In the genomic region with DNA sequence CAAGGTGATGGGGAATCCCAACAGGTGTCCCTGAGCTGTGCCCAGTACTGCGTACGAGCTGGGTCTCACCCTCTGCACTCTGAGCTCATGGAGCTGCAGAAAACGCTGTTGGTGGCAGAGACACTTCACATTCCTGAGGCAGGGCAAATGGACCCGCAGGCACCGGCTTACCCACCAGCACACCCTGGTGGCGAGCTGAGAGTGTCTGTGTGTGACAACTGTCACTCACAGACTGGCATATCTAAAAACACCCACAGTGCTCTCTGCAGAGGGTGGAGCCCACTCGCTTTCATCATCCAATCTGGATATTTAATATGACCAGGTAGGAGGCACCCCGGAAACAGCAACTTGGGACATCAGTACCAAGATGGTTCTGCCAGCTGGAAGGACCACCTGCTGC, we compare ENCODE assay signal across 15 mouse cellular contexts. TPM values are rescaled to one million over a fixed set of nuclear protein-coding genes. Genes with fewer than 3 reads are reported as not detected.
DNase-seq lines count a peak whose midpoint lies in the region; ATAC-seq and TF ChIP-seq lines count a peak whose summit lies in the region.
"Had no signal": no experiment of that assay in that cellular context is flagged by ENCODE, and none has a peak within 500 bp of the region (broad histone marks: within the 10 kb centered on the region; RNA-seq: fewer than 3 reads in every experiment).

No protein-coding gene starts in this region.

- H3K9ac ChIP-seq in kidney, embryonic 14.5 days (ENCODE audit: low read depth, low read length), result no peak overlapping the region
- no peak overlapping the region for H3K9ac ChIP-seq in midbrain, embryonic 11.5 days (ENCODE audit: low read length)
- no peak overlapping the region for H3K9ac ChIP-seq in forebrain, embryonic 13.5 days
- H3K9ac ChIP-seq: heart, embryonic 15.5 days; midbrain, embryonic 12.5 days; neural tube, embryonic 15.5 days had no signal

- ATAC-seq in kidney, embryonic 14.5 days (ENCODE audit: low FRiP score, low TSS enrichment), result no peak
- ATAC-seq in midbrain, embryonic 11.5 days (ENCODE audit: low FRiP score), result no peak
- ATAC-seq in cerebellum, adult (ENCODE audit: insufficient number of reproducible peaks, low FRiP score, low TSS enrichment), result no peak
- no peak for ATAC-seq in forebrain, embryonic 13.5 days

- H3K4me1 ChIP-seq in kidney, adult 2 months (ENCODE audit: control insufficient read depth, insufficient read depth, low read length), result 0 out of 2 replicates have a peak, but pooled peaks cover 3% of the 10 kb centered on the region
- H3K4me1 ChIP-seq in kidney, embryonic 14.5 days (ENCODE audit: control insufficient read depth, insufficient read depth, low read length), result no peaks in the 10 kb centered on the region
- H3K4me1 ChIP-seq in midbrain, embryonic 11.5 days (ENCODE audit: control insufficient read depth, insufficient read depth, low read length), result no peaks in the 10 kb centered on the region
- H3K4me1 ChIP-seq in midbrain, embryonic 10.5 days, result no peaks in the 10 kb centered on the region
- H3K4me1 ChIP-seq in forebrain, embryonic 13.5 days, result 0 out of 2 replicates have a peak, but pooled peaks cover 5% of the 10 kb centered on the region
- H3K4me1 ChIP-seq: embryonic facial prominence, embryonic 13.5 days; midbrain, embryonic 12.5 days had no signal

- H3K9me3 ChIP-seq in kidney, embryonic 14.5 days (ENCODE audit: control insufficient read depth, low read length), result no peaks in the 10 kb centered on the region
- no peaks in the 10 kb centered on the region for H3K9me3 ChIP-seq in midbrain, embryonic 11.5 days (ENCODE audit: control insufficient read depth, low read length)
- H3K9me3 ChIP-seq in midbrain, embryonic 10.5 days (replicated peaks), result peaks cover 3% of the 10 kb centered on the region; the same call in 1 of the 2 replicates
- H3K9me3 ChIP-seq in forebrain, embryonic 13.5 days (replicated peaks), result no peaks in the 10 kb centered on the region
- H3K9me3 ChIP-seq: embryonic facial prominence, embryonic 13.5 days; heart, embryonic 15.5 days; midbrain, embryonic 12.5 days; neural tube, embryonic 15.5 days had no signal

- TF ChIP-seq CTCF in kidney, adult 2 months (conservative IDR thresholded peaks at IDR 0.05; ENCODE audit: insufficient read depth, insufficient read length, low read depth, low read length), result peak; percentile 43; the same call in 1 of the 2 replicates

- no peaks in the 10 kb centered on the region for H3K36me3 ChIP-seq in kidney, adult 2 months (ENCODE audit: control insufficient read depth, insufficient read depth, low read length)
- peaks cover 53% of the 10 kb centered on the region for H3K36me3 ChIP-seq in kidney, embryonic 14.5 days (ENCODE audit: control insufficient read depth, insufficient read depth, low read length)
- peaks cover 46% of the 10 kb centered on the region for H3K36me3 ChIP-seq in midbrain, embryonic 11.5 days (ENCODE audit: control insufficient read depth, insufficient read depth, low read length)
- H3K36me3 ChIP-seq in midbrain, embryonic 10.5 days, result peaks cover 88% of the 10 kb centered on the region
- peaks cover 86% of the 10 kb centered on the region for H3K36me3 ChIP-seq in forebrain, embryonic 13.5 days (ENCODE audit: poor library complexity, severe bottlenecking)

- H3K4me2 ChIP-seq in kidney, embryonic 14.5 days (replicated peaks; ENCODE audit: low read depth, low read length), result no peak overlapping the region
- no peak overlapping the region for H3K4me2 ChIP-seq in midbrain, embryonic 11.5 days
- no peak overlapping the region for H3K4me2 ChIP-seq in forebrain, embryonic 13.5 days
- H3K4me2 ChIP-seq: embryonic facial prominence, embryonic 13.5 days; heart, embryonic 15.5 days; midbrain, embryonic 12.5 days; neural tube, embryonic 15.5 days had no signal

- H3K4me3 ChIP-seq in kidney, adult 2 months (ENCODE audit: insufficient read depth, low read depth, low read length), result no peak overlapping the region
- no peak overlapping the region for H3K4me3 ChIP-seq in kidney, embryonic 14.5 days (ENCODE audit: low read length)
- no peak overlapping the region for H3K4me3 ChIP-seq in midbrain, embryonic 11.5 days (ENCODE audit: low read depth, low read length)
- no peak overlapping the region for H3K4me3 ChIP-seq in midbrain, embryonic 10.5 days
- no peak overlapping the region for H3K4me3 ChIP-seq in forebrain, embryonic 13.5 days
- H3K4me3 ChIP-seq: embryonic facial prominence, embryonic 13.5 days; heart, embryonic 15.5 days; midbrain, embryonic 12.5 days; neural tube, embryonic 15.5 days had no signal

- no peaks in the 10 kb centered on the region for H3K27me3 ChIP-seq in kidney, adult 2 months (replicated peaks; ENCODE audit: control insufficient read depth, insufficient read depth, low read length)
- no peaks in the 10 kb centered on the region for H3K27me3 ChIP-seq in kidney, embryonic 14.5 days (ENCODE audit: control insufficient read depth, insufficient read depth, low read length)
- H3K27me3 ChIP-seq in midbrain, embryonic 11.5 days (ENCODE audit: control insufficient read depth, insufficient read depth, low read length), result no peaks in the 10 kb centered on the region
- no peaks in the 10 kb centered on the region for H3K27me3 ChIP-seq in midbrain, embryonic 10.5 days (ENCODE audit: low read depth, poor library complexity, severe bottlenecking)
- no peaks in the 10 kb centered on the region for H3K27me3 ChIP-seq in forebrain, embryonic 13.5 days
- H3K27me3 ChIP-seq: embryonic facial prominence, embryonic 13.5 days; heart, embryonic 15.5 days; midbrain, embryonic 12.5 days; neural tube, embryonic 15.5 days had no signal

- DNase-seq in kidney, adult 2 months, result peak; percentile 19
- DNase-seq in midbrain, embryonic 11.5 days (ENCODE audit: low spot score, missing footprints), result peak; percentile 19
- DNase-seq in midbrain, embryonic 10.5 days (ENCODE audit: low spot score), result no peak
- peak; percentile 56 for DNase-seq in ZHBTc4 (ENCODE audit: low read depth, low spot score)
- peak; percentile 29 to 40 for DNase-seq in lung, postnatal 4 days
- DNase-seq: spleen, adult 18-20 months; thymus, postnatal 36 days had no signal

- no peak for TF ChIP-seq POLR2A in kidney, adult 2 months (IDR thresholded peaks at IDR 0.05; ENCODE audit: low read depth, low read length)

- 67% methylated on average over 8 of the region's 8 CpGs for WGBS in kidney, adult 2 months
- 75% methylated on average over 8 of the region's 8 CpGs for WGBS in kidney, embryonic 14.5 days
- 87% methylated on average over 8 of the region's 8 CpGs for WGBS in midbrain, embryonic 11.5 days
- WGBS in midbrain, embryonic 10.5 days, result 86% methylated on average over 8 of the region's 8 CpGs
- 85% methylated on average over 8 of the region's 8 CpGs for WGBS in forebrain, embryonic 13.5 days

- H3K27ac ChIP-seq in kidney, adult 2 months (ENCODE audit: insufficient read depth, low read depth, low read length), result no peak overlapping the region
- H3K27ac ChIP-seq in kidney, embryonic 14.5 days (ENCODE audit: low read depth, low read length), result no peak overlapping the region
- no peak overlapping the region for H3K27ac ChIP-seq in midbrain, embryonic 11.5 days (ENCODE audit: low read depth, low read length)
- H3K27ac ChIP-seq in midbrain, embryonic 10.5 days (replicated peaks), result no peak overlapping the region
- H3K27ac ChIP-seq in forebrain, embryonic 13.5 days, result no peak overlapping the region
- H3K27ac ChIP-seq: embryonic facial prominence, embryonic 13.5 days; heart, embryonic 15.5 days; midbrain, embryonic 12.5 days; neural tube, embryonic 15.5 days had no signal

RNA-seq across cellular contexts. Expression of a gene that starts 7.9 kb away (rescaled TPM):
- 0.99 and 1.1 TPM in 2 replicates for polyA plus RNA-seq in kidney, adult 2 months (2012; rRNA removed)
- 0.06 and 0.08 TPM in 2 replicates for polyA plus RNA-seq in kidney, embryonic 14.5 days (2014; fragmentation: Nextera tagmentation; extraction: Ambion mirVana)
- 0.08 TPM in 1 of 2 replicates, not detected in the other for polyA plus RNA-seq in midbrain, embryonic 11.5 days (2014; fragmentation: Nextera tagmentation; extraction: Ambion mirVana)
- not detected in 2 replicates for polyA plus RNA-seq in midbrain, embryonic 10.5 days (2016; fragmentation: Nextera tagmentation; extraction: Ambion mirVana)
- not detected in 2 replicates for polyA plus RNA-seq in forebrain, embryonic 13.5 days (2015; fragmentation: Nextera tagmentation; extraction: Ambion mirVana)
- polyA plus RNA-seq: heart, embryonic 15.5 days; intestine, embryonic 14.5 days; midbrain, embryonic 12.5 days had no signal

RNA-seq across cellular contexts. Expression of a gene that starts 13.9 kb away (rescaled TPM):
- 17.9 and 18.1 TPM in 2 replicates for polyA plus RNA-seq in kidney, adult 2 months (2012; rRNA removed)
- 34.5 and 39.9 TPM in 2 replicates for polyA plus RNA-seq in kidney, embryonic 14.5 days (2014; fragmentation: Nextera tagmentation; extraction: Ambion mirVana)
- polyA plus RNA-seq in midbrain, embryonic 11.5 days (2014; fragmentation: Nextera tagmentation; extraction: Ambion mirVana), result 41.5 and 46.6 TPM in 2 replicates
- 59.2 and 61.7 TPM in 2 replicates for polyA plus RNA-seq in midbrain, embryonic 10.5 days (2016; fragmentation: Nextera tagmentation; extraction: Ambion mirVana)
- polyA plus RNA-seq in forebrain, embryonic 13.5 days (2015; fragmentation: Nextera tagmentation; extraction: Ambion mirVana), result 50.0 and 51.5 TPM in 2 replicates

RNA-seq across cellular contexts. Expression of a gene that starts 27.8 kb away (rescaled TPM):
- 80.6 and 85.0 TPM in 2 replicates for polyA plus RNA-seq in kidney, adult 2 months (2012; rRNA removed)
- polyA plus RNA-seq in kidney, embryonic 14.5 days (2014; fragmentation: Nextera tagmentation; extraction: Ambion mirVana), result 63.4 and 86.2 TPM in 2 replicates
- polyA plus RNA-seq in midbrain, embryonic 11.5 days (2014; fragmentation: Nextera tagmentation; extraction: Ambion mirVana), result 68.1 and 73.7 TPM in 2 replicates
- 64.8 and 72.9 TPM in 2 replicates for polyA plus RNA-seq in midbrain, embryonic 10.5 days (2016; fragmentation: Nextera tagmentation; extraction: Ambion mirVana)
- polyA plus RNA-seq in forebrain, embryonic 13.5 days (2015; fragmentation: Nextera tagmentation; extraction: Ambion mirVana), result 68.4 and 78.9 TPM in 2 replicates

RNA-seq across cellular contexts. Expression of a gene that starts 31.5 kb away (rescaled TPM):
- 4.5 and 6.4 TPM in 2 replicates for polyA plus RNA-seq in kidney, adult 2 months (2012; rRNA removed)
- polyA plus RNA-seq in kidney, embryonic 14.5 days (2014; fragmentation: Nextera tagmentation; extraction: Ambion mirVana), result 2.2 and 2.5 TPM in 2 replicates
- polyA plus RNA-seq in midbrain, embryonic 11.5 days (2014; fragmentation: Nextera tagmentation; extraction: Ambion mirVana), result 4.3 and 4.5 TPM in 2 replicates
- 4.2 and 5.2 TPM in 2 replicates for polyA plus RNA-seq in midbrain, embryonic 10.5 days (2016; fragmentation: Nextera tagmentation; extraction: Ambion mirVana)
- 5.8 and 6.1 TPM in 2 replicates for polyA plus RNA-seq in forebrain, embryonic 13.5 days (2015; fragmentation: Nextera tagmentation; extraction: Ambion mirVana)

RNA-seq across cellular contexts. Expression of a gene that starts 55.8 kb away (rescaled TPM):
- polyA plus RNA-seq in kidney, adult 2 months (2012; rRNA removed), result 0.13 TPM in 1 of 2 replicates, not detected in the other
- 0.06 and 0.20 TPM in 2 replicates for polyA plus RNA-seq in kidney, embryonic 14.5 days (2014; fragmentation: Nextera tagmentation; extraction: Ambion mirVana)
- polyA plus RNA-seq in midbrain, embryonic 11.5 days (2014; fragmentation: Nextera tagmentation; extraction: Ambion mirVana), result 0.12 and 0.34 TPM in 2 replicates
- polyA plus RNA-seq in midbrain, embryonic 10.5 days (2016; fragmentation: Nextera tagmentation; extraction: Ambion mirVana), result 0.05 and 0.14 TPM in 2 replicates
- polyA plus RNA-seq in forebrain, embryonic 13.5 days (2015; fragmentation: Nextera tagmentation; extraction: Ambion mirVana), result 0.15 and 0.23 TPM in 2 replicates
- polyA plus RNA-seq: heart, embryonic 15.5 days had no signal
